Mouse (Mus musculus) embryo, embryonic 11 days (tissue): ENCODE measurements around the gene Cetn3.

Experiments used
- DNase-seq: peaks from one replicate; pipeline ENCODE4 v3.0.0-alpha.2; 2015

Gene Cetn3

DNA sequence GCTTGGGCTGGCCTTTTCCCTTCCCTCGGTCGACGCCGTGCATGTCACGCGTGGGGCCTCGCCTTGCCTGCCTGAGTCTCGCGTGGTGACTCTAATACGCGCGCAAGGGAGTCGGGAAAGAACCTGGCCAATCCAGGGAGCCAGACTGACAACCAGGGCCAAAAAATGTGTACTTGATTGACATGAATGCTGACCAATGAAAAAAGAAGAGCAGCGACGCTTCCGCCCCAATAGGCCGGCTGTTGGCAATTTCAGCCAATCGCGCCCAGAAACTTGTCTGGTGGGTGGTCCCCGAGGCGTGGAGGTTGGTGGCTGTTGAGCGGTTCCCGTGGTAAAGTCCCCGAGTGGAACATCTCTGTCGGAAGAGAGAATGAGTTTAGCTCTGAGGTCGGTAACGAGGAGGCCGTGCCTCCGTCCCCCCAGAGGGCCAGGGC, at the start of gene Cetn3:
Gene Cetn3 (plus strand): TSS at position 107 of the 434 bp plus-strand sequence.
- DNase-seq = peak; percentile 94

DNA sequence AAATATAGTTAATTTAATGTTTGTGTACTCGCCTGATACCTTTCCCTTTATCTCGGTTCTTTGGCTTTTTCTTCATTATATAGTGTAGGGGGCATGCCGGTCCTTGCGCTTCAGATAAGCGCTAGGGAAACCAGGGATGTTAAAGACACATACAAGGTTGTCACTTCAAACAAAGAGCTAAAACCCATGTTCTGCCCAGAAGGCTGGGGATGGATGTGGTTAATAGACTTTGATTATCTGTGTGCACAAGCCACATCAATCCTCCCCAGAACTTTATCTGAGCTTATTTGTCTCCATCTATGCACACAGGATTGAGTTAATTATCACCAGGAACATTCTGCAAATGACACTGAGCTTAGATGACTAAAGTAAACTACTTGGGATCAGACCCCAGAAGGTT, 46.3 kb upstream of the Cetn3 start:
- no peak for DNase-seq

DNA sequence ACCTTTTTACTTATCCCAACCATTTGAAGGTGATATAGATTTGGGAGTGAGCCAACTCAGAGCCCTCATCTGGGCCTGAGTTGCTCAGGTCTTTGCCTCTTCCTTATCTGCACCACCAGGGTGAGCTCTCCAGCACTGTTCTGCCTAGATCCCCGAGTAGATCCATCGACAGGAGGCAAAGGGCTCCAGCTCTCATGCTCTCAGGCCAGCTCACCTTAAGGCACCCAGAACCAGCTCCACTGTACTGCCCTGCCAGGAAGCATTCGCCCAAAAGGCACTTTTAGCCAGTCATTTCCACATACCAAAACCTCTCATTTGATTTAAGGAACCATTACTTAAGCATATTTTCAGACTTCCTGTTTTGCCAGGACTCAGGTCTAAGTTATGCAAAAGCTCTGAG, 42.0 kb upstream of the Cetn3 start:
- DNase-seq = no peak

DNA sequence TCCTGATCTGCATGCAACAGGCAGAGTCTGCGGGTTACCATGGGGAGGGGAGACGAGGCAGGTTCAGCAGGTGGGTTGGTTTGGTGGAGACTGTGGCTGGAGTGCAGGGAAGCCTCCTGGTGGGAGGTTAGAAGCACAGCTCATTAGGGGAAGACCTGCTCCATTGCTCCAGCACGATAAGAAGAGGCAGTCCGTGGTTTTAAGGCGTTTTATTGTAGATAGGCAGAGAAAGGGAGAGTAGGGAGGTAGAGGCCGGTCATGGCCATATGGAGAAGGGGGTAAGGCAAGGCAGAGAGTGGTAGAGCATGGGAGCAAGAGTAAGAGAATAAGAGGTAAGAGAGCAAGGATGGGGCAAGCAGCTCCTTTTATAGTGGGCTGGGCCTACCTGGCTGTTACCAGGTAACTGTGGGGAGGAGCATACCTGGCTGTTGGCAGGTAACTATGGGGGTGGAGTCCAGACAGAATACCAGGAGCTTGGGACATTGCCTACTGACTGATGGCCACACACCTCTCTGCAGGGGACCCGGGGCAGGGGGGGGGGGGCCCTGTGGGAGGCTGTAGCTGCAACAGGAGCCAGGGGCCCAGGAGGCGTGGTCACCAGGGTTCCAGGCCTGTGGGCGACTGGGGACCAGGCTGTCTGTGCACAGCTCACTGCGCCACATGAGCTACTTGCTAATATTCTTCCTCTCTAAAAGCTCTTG, 39.3 kb upstream of the Cetn3 start:
- no peak for DNase-seq

DNA sequence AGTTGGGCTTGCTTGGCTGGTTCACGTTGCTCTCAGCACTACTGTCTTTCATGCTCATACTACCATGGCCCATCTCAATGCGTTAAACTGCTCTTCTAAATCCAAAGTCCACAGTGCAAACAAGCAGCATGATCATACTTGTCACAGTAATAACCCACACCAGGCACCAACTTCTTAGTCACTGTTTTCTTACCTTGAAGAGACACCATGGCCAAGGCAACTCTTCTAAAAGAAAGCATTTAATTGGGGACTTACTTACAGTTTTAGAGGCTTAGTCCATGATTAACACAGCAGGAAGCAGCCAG, 38.8 kb upstream of the Cetn3 start:
- no peak for DNase-seq

DNA sequence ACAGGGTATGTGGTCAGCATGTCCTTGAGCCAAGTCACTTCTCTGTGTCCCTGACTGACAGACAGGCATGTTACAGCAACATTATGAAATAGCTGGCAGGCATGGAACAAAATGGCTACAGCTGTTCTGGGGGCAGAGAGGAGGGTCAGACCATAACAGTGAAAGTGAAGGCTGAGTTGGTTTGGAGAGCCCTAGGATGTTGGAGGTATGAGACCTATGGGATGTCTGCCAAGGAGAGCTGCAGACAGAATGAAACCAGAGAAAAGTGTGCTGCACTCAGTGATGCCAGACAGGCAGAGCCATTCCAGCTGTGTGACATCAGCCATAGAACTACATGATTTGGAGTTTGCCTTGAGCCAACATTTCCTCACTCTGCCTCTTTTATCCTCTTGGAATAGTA, 28.0 kb upstream of the Cetn3 start:
- no peak for DNase-seq

DNA sequence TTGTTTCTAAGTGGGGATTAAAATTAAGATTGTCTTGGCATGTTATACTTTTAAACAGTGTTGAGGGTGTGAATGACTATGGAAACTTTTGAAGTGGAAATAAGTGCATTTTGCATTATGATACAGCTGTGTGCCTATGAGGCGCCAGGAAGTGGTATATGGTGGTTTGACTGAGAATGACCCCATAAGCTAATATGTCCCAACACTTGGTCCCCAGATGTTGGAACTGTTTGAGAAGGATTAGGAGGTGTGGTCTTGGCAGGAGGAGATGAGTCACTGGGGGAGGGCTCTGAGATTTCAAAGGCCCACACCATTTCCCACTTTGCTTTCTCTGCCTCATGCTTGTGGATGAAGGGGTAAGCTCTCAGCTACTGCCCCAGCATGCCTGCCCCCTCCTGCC, 27.6 kb upstream of the Cetn3 start:
- no peak for DNase-seq

DNA sequence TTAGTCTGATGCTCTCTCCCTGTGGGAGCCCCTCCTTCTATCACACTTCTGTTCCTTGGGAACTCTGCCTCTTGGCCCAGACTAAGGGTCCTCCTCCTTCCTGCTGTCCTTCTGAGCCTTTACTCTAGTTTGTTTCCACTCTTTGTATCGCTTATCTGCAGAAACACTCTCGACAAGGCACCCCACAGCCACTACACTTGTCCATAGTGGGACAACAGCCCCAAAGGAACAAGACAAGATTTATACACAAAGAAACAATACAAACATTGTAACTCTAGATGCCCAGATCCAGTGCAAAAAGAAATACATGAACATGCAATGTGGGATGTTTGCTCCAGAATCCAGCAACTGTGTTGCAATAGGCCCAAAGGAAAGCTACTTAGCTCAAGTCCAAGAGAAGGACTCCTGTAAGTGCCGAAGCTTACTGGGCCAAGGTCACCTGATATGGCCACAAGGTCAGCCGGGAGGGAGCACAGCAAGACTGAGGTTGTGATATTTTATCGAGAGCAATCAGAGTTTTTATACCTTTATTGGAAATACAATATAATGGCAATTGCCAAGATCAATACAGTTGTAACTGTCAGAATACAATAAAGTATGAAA, 25.7 kb upstream of the Cetn3 start:
- no peak for DNase-seq

DNA sequence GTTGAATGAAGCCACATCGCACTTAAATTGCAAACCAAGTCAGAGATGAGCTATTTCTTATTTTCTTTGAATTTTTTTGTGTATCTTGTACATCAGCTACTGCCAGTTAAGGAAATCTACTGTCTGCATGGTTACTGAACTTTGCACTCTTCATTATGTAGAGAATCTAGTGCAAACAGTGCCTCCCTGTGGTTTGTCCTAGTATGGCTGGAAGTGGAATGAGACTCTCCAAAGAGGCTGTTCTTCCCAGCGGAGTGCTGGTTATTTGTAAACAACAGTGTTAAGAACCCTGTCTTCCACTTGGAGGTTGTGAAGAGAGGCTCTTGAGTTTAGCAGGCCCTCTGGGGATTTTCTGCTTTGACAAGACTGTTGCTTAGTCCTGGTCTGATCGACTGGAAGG, 22.5 kb upstream of the Cetn3 start:
- peak; percentile 73 for DNase-seq

DNA sequence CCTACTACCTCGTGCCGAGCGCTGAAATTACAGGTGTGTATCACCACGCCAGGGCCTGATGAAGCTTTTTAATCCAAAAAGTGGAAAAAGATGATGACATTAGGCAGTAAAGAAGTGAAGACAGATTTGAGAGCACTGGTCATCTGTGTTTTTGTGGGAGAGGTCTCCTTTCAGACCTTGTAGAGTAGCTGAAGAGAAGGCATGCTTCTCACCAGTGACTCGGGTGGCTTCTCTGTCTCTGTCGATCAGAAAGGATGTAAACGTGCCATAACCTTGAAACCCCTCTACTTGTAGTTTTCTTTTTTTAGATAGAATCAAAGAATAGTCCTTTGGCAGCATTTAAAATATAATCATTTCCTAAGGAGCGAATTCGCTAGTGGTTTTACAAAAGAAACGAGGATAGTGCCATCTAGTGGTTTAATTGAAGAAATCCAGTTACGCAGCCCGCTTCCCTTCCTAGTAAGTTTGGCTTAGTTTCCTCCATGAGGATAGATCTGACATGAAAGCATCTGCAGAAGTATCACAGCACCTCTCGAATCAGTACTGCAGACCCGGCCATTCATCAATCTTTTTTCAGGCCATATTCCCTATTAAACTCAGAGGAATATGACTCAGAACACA, 21.2 kb upstream of the Cetn3 start:
- peak; percentile 68 for DNase-seq

DNA sequence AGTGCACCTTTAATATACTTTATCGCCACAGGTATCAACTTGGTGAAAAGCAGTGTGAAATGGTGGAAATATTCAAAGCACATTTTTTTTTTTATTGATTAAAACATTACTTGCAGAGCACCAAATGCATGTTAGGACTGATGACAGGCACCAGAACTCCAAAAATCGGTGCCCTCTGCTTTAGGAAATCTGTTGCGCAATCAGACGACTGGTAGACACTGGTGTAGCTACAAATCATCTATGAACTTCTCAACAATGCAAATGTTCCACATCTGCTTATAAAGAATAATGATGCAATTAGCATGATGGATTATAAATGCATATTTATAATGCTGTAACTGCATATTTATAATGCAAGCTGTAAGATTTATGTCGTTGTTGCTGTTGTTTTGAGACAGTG, 18.7 kb upstream of the Cetn3 start:
- no peak for DNase-seq

DNA sequence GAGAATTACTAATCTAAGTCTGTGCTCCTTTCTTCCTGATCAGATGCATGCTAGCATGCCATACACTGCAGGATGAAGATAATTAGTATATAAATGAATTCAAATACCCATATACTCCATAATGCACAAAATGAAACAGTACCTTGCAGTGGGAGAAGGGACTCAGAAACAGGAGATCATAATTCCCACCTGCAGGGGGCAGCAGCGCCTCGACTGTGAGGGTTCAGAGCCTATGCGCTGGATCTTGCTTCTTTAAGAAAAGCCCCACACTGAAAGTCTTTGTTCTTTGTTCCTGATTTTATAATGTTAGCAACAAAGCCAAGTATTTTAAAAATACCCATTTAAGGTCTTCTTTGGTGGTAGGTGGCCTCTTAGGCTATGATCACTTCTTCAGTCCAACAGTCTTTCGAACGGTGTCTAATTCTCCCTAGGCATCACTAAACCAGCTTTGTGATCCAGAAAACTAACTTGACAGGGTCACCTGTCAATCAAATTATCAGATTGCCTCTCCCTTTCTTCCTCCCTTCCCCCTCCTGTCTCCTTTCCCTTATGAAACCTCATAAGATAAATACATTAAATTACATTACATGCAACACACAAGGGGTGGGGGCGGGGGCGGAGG, 15.7 kb upstream of the Cetn3 start:
- DNase-seq = peak; percentile 49

DNA sequence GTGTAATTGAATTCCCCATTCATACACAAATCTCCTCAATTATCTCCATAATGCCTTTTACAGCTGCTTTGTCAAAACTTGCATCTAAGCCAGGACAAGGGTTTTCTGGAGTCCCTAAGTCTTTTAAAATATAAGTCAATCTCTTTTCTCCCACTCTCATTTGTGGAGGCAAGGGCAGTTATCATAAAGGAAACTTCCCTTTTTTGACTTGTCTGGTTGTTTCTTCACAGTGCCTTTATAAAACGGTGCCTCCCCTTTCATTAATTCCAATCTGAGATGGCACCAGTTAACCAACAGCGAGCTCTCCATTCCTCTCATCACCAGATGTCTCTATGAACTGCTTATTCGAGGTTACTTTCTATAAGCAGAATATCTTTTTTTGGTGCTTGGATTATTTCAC, 6.7 kb upstream of the Cetn3 start:
- no peak for DNase-seq

DNA sequence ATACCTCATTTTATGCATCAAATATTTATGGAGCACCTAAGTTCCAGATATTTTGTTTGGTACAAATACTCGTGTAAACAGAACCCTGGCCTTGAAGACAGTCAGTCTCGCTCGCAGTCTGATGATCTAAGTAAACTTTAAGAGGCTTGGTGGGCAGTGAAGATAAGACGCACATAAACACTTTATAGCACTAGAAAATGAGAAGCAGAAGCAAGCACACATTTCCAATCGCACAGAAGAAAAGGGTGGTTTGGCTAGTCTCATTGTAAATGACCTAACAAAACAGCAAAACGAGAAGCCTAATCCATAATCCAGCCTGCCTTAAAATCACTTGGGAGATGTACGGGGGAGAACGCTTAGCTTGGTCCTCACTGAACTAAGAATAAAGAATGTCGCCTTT, 402 bp upstream of the Cetn3 start:
- no peak for DNase-seq

DNA sequence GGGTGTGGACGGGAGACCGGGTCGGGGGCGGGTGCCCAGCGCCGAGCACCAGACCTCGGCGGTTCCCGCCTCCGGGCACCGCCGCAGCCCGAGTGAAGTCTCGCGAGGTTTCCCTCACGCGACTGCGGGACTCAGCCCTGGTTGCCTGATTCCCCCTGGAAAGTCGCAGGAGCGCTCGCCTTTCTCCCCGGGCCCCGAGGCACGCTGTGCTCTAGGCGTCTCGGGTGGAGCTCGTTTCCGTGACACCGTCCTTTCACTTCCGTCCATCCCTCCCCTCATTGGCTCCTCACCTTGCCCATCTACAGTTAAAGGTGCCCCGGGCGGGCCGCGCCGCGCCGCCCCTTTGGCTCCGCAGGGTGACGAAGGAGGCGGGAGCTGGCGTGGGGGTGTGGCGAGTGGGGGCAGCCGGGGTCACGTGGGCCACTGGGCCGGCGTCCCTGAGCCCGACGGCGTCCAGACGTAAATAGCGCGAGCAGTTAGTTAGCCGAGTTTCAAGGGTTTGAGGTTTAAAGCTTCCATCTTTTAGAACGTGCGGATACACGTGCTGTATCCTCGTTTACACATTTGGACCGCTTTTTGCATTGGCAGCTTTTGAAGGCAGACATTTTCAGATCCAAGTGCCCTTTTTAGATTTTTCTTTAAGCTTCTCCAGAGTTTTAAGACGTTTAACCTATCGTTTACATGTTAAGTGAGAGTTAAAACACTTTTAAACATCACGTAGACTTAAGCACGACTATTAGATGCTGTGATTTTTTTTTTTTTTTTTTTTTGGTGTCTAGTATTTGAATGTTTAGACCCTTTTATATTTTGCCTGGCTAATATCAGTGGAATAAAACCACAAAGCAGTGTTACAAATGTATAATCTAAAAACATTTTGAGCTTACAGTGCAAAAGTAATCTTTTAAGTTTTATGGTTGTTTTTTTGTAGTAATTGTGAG, 797 bp downstream of the Cetn3 start:
- peak; percentile 97 for DNase-seq

DNA sequence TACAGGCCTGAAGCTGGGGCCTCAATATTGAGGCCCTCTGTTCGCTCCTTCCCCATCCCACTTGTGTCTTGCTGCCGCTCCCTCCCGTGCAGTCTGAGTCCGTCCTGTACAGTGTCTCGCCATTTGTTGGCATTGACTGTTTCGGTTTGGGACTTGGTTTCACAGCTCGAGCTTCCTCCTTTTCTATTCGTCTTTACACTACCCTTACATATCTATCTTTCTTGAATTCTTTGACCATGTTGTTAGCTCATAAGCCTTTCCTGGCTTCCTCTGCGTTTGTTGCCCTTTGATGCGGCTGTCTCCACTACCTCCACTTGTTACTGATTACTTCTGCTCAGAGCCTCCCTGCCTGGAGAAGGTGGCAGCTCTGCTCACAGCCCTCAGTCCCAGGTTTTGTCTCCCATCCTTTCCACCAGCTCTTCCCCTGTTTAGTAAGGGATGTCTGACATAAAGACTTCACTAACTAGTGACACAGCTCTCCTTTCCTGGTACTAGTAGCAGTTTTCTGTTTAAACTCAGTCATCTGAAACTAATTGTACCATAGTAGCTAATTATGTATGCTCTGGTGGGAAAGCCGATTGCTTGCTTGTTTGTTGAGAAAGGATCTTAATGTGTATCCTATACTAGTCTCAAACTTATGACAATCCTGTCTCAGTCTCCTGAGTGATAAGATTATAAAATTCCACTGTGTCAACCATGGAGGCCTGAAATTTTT, 3.0 kb downstream of the Cetn3 start:
- no peak for DNase-seq

DNA sequence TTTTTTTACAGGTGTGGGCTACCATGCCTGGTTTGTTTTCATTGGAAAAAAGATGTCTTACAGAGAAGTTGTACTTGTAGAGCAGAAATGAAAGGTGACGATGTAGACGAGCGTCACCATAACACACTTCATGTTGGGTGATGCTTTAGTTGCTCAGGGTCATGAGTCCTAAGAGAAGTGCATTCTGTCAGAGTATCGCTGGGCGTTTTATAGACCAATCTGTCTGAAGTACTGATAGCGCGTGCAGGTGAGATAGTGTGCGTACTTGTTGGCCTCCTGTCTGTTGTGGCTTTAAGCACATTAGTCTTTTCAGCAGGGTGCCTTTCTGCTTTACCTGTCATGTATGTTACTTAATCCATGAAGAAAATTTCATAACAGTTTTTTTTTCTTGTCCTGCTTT, 7.3 kb downstream of the Cetn3 start:
- no peak for DNase-seq

DNA sequence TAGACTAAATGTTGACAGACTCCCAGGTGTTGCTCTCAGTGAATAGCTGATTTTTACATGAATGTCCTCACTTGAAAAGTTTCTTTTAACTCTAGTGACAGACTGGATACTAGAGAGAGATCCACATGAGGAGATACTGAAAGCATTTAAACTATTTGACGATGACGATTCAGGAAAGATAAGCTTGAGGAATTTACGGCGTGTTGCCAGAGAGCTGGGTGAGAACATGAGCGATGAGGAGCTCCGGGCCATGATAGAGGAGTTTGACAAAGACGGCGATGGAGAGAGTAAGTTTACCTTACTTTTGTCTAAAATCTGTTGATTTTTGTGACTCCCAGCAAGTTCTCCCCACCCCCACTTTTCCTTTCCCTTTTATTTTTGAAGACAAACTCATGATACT, 9.0 kb downstream of the Cetn3 start:
- DNase-seq = no peak

DNA sequence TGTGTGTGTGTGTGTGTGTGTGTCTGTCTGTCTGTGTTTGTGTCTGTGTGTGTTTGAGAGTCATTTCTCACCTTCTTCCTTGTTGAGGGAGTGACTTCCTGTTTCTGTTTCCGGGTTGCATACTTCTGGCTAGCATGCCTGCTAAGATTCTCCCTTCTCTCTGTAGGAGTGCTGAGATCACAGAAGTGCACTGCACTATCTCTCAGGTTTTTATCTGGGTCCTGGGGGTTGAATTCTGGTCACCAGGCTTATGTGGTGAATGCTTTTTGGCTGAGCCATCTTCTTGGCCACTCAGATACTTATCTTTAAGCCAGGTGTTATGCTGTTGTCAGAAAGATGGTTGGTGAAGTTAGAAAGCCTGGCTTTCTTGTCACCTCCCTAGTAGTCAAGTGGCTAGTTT, 11.0 kb downstream of the Cetn3 start:
- DNase-seq = no peak

DNA sequence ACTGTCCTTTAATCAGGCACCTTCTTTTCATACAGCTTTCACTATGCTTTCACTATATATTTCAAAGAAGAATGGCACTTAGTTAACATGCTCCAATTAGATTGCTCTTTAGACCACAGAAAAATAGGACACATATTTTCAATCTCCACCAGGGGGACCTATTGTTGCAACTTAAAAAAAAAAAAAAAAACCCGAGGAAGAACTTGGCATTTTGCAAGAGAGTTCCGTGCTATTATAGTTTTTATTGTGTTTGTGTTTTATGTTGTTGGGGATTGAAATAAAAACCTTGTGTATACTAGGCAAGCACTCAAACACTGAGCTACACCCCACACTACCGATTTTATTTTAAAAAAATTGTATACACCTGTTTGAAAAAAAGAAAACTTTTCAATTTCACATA, 18.2 kb downstream of the Cetn3 start:
- peak; percentile 22 for DNase-seq

DNA sequence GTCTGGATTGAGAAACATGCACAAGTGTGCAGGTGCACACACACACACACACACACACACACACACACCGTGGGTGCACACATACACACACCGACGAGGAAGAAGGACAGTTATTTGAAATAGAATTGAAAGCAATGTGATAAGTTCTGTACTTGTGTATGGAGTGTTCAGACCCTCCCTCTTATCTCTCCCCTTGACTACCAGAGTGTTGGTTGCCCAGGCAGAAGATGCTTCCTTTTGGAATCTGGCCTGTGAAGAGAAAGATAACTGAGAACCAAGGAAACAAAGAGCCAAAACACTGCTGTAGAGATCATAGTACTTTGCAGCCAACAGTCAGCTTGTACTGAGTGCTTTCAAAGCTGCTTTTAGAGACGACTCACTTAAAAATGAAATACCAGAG, 20.8 kb downstream of the Cetn3 start:
- no peak for DNase-seq

DNA sequence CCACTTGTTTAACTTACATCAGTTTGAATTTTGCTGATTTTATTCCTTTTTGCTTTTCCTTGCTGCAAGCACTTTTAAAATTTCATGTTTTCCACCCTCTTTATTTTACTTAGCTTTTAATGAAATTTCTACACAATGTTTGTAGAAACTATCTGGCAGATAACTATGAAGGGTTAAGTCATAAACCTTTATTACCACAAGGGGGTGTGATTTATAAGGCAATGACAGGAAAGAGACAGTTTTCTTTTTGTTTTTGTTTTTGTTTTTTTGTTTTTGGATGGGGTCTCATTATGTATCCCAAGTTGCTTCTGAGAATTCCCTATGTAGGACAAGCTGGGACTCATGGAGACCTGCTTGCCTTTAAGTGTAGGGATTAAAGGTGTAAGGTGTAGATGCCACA, 39.9 kb downstream of the Cetn3 start:
- no peak for DNase-seq
